Mouse (Mus musculus): ENCODE data around the gene Ilk. TPM values are rescaled to one million over a fixed set of nuclear protein-coding genes. Genes with fewer than 3 reads are reported as not detected.
A peak's percentile ranks its signal among the peaks of the same experiment; 100 is the strongest.

The Ilk gene
- total RNA-seq, 2 experiments from 2014 or later, result 78.2 to 86.1 TPM

- intact Hi-C loops (cut with DNase I; ENCODE audit: low total_unique reads), result no loop called here
- no peak for DNase-seq
These were observed 39.6 kb downstream of the Ilk start for GRCm38 (mm10) chr7:105776026-105776425.

- intact Hi-C loops (cut with DNase I; ENCODE audit: low total_unique reads), result no loop called here
- no peak for DNase-seq
These were observed 40.9 kb downstream of the Ilk start for GRCm38 (mm10) chr7:105777316-105777715.

- DNase-seq, result peak; percentile 84
- intact Hi-C loops (cut with DNase I; ENCODE audit: low total_unique reads), result no loop called here
These were observed 41.6 kb downstream of the Ilk start for GRCm38 (mm10) chr7:105777797-105778552.

GRCm38 (mm10) chr7:105778553-105779265 lies 42.3 kb downstream of the Ilk start:
- DNase-seq, result peak; percentile 48
- intact Hi-C loops (cut with DNase I; ENCODE audit: low total_unique reads), result no loop called here

- no peak for DNase-seq
- intact Hi-C loops (cut with DNase I; ENCODE audit: low total_unique reads), result no loop called here
These were observed 47.5 kb downstream of the Ilk start for GRCm38 (mm10) chr7:105783861-105784260.

GRCm38 (mm10) chr7:105784556-105784955 lies 48.2 kb downstream of the Ilk start:
- intact Hi-C loops (cut with DNase I; ENCODE audit: low total_unique reads), result no loop called here
- DNase-seq, result no peak

- DNase-seq, result no peak
- intact Hi-C loops (cut with DNase I; ENCODE audit: low total_unique reads), result no loop called here
These were observed 50.3 kb downstream of the Ilk start for GRCm38 (mm10) chr7:105786506-105787284.

GRCm38 (mm10) chr7:105787285-105788140 lies 51.1 kb downstream of the Ilk start, which contains the start of gene Dchs1:
Gene Dchs1 (minus strand): TSS chr7:105787654.
- intact Hi-C loops (cut with DNase I; ENCODE audit: low total_unique reads), result no loop called here
- peak; percentile 40 for DNase-seq

- DNase-seq, result no peak
- intact Hi-C loops (cut with DNase I; ENCODE audit: low total_unique reads), result no loop called here
These were observed 54.8 kb downstream of the Ilk start for GRCm38 (mm10) chr7:105791147-105791546.

Other genes starting within 250 kb of the Ilk start
- gene Smpd1, start 182.2 kb upstream of the Ilk start, total RNA-seq (2021), result 10 to 100 TPM; 43.7 to 44.1 TPM
- gene Apbb1, start 154.9 kb upstream of the Ilk start, total RNA-seq (2021), result 10 to 100 TPM in 1 of 2 experiments, 1 to 10 TPM in 1; 8.9 to 10.1 TPM
- not detected for gene Hpx, start 136.5 kb upstream of the Ilk start, total RNA-seq (2021)
- gene Trim3, start 103.0 kb upstream of the Ilk start, total RNA-seq (2021), result 10 to 100 TPM; 14.3 to 16.4 TPM
- gene Timm10b, start 96.5 kb upstream of the Ilk start, total RNA-seq (2021), result 10 to 100 TPM; 70.3 to 72.0 TPM
- gene Arfip2, start 96.2 kb upstream of the Ilk start, total RNA-seq (2021), result 10 to 100 TPM; 12.2 to 14.5 TPM
- 1 to 10 TPM; 1.1 to 2.4 TPM for gene Gm45799, start 96.0 kb upstream of the Ilk start, total RNA-seq (2021)
- gene Dnhd1, start 85.8 kb upstream of the Ilk start, total RNA-seq (2021), result under 1 TPM; 0.55 to 0.57 TPM
- 10 to 100 TPM in 1 of 2 experiments, 1 to 10 TPM in 1; 7.5 to 10.7 TPM for gene Rrp8, start 793 bp downstream of the Ilk start, total RNA-seq (2021)
- gene Taf10, start 7.8 kb downstream of the Ilk start, total RNA-seq (2021), result 10 to 100 TPM; 75.4 to 76.3 TPM
- 10 to 100 TPM; 30.7 to 35.0 TPM for gene Tpp1, start 15.6 kb downstream of the Ilk start, total RNA-seq (2021)
- 10 to 100 TPM in 1 of 2 experiments, 1 to 10 TPM in 1; 9.2 to 14.2 TPM for gene Dchs1, start 51.1 kb downstream of the Ilk start, total RNA-seq (2021)
- gene Mrpl17, start 74.5 kb downstream of the Ilk start, total RNA-seq (2021), result 100 to 1,000 TPM; 136 to 145 TPM
- 1 to 10 TPM; 1.7 to 2.4 TPM for gene Gm4070, start 217.4 kb downstream of the Ilk start, total RNA-seq (2021)

All from gastrocnemius, postnatal 14 days (tissue).